11 mouse cellular contexts compared by ENCODE assay signal in genomic region chr19:10698131-10698991, GRCm38 (mm10). TPM values are rescaled to one million over a fixed set of nuclear protein-coding genes. Genes with fewer than 3 reads are reported as not detected.
DNase-seq lines count a peak whose midpoint lies in the region; ATAC-seq lines count a peak whose summit lies in the region.
"Had no signal": no experiment of that assay in that cellular context is flagged by ENCODE, and none has a peak within 500 bp of the region (broad histone marks: within the 10 kb centered on the region; RNA-seq: fewer than 3 reads in every experiment).

No protein-coding gene starts in this region.

- DNase-seq in kidney, postnatal 25 days = peak; percentile 42
- DNase-seq in kidney, adult 11 months = no peak
- DNase-seq in ZHBTc4 (ENCODE audit: low read depth, low spot score) = peak; percentile 50
- no peak for DNase-seq in embryonic facial prominence, embryonic 10.5 days (ENCODE audit: low spot score)
- no peak for DNase-seq in frontal cortex, adult 2 months (ENCODE audit: extremely low spot score in 1 of 2, low spot score in 1 of 2)
- no peak for DNase-seq in cerebellum, postnatal 14 days
- DNase-seq in left cerebral cortex, postnatal 10 days (ENCODE audit: extremely low spot score in 1 of 2, low spot score in 2 of 2) = no peak
- DNase-seq: cerebellum, adult 11 months had no signal

- intact Hi-C loops in left cerebral cortex, postnatal 10 days (cut with DNase I) = no loop called here

- 0 out of 2 replicates have a peak, but pooled peaks cover 4% of the 10 kb centered on the region for H3K36me3 ChIP-seq in embryonic facial prominence, embryonic 10.5 days (replicated peaks)
- 0 out of 2 replicates have a peak, but pooled peaks cover 4% of the 10 kb centered on the region for H3K36me3 ChIP-seq in liver, embryonic 15.5 days (replicated peaks)
- H3K36me3 ChIP-seq: midbrain, embryonic 15.5 days had no signal

- WGBS in embryonic facial prominence, embryonic 10.5 days = 75% methylated on average over 9 of the region's 9 CpGs
- WGBS in liver, embryonic 15.5 days (ENCODE audit: insufficient replicate concordance) = 30% methylated on average over 9 of the region's 9 CpGs

- no peak overlapping the region for H3K4me3 ChIP-seq in embryonic facial prominence, embryonic 10.5 days
- no peak overlapping the region for H3K4me3 ChIP-seq in liver, embryonic 15.5 days (replicated peaks)
- H3K4me3 ChIP-seq: midbrain, embryonic 15.5 days had no signal

- peak overlapping the region; percentile 18; the same call in 1 of the 2 replicates for H3K4me2 ChIP-seq in liver, embryonic 15.5 days
- H3K4me2 ChIP-seq: midbrain, embryonic 15.5 days had no signal

- H3K4me1 ChIP-seq in embryonic facial prominence, embryonic 10.5 days = peaks cover 74% of the 10 kb centered on the region
- peaks cover 87% of the 10 kb centered on the region for H3K4me1 ChIP-seq in liver, embryonic 15.5 days (replicated peaks)

- H3K9ac ChIP-seq in liver, embryonic 15.5 days = no peak overlapping the region
- H3K9ac ChIP-seq: midbrain, embryonic 15.5 days had no signal

- no peaks in the 10 kb centered on the region for H3K9me3 ChIP-seq in embryonic facial prominence, embryonic 10.5 days
- H3K9me3 ChIP-seq in liver, embryonic 15.5 days (replicated peaks) = no peaks in the 10 kb centered on the region
- H3K9me3 ChIP-seq: midbrain, embryonic 15.5 days had no signal

- peak; percentile 19; the same call in 1 of the 2 replicates for ATAC-seq in liver, embryonic 15.5 days (ENCODE audit: insufficient read depth)
- ATAC-seq: forebrain, embryonic 14.5 days; midbrain, embryonic 15.5 days had no signal

- no peaks in the 10 kb centered on the region for H3K27me3 ChIP-seq in embryonic facial prominence, embryonic 10.5 days (replicated peaks; ENCODE audit: low read depth, poor library complexity, severe bottlenecking)
- no peaks in the 10 kb centered on the region for H3K27me3 ChIP-seq in liver, embryonic 15.5 days
- H3K27me3 ChIP-seq: midbrain, embryonic 15.5 days had no signal

- peak overlapping the region; percentile 12; the same call in 1 of the 2 replicates for H3K27ac ChIP-seq in embryonic facial prominence, embryonic 10.5 days (replicated peaks)
- H3K27ac ChIP-seq in liver, embryonic 15.5 days (replicated peaks) = peak overlapping the region; percentile 75
- H3K27ac ChIP-seq: midbrain, embryonic 15.5 days had no signal

RNA-seq across cellular contexts. Expression of gene Vps37c, which starts 9.8 kb away (rescaled TPM):
- polyA plus RNA-seq in embryonic facial prominence, embryonic 10.5 days (2016; fragmentation: Nextera tagmentation; extraction: Ambion mirVana) = 37.6 and 40.8 TPM in 2 replicates
- polyA plus RNA-seq in liver, embryonic 15.5 days (2015; fragmentation: Nextera tagmentation; extraction: Ambion mirVana) = 11.4 and 12.1 TPM in 2 replicates
- 22.6 and 25.1 TPM in 2 replicates for polyA plus RNA-seq in frontal cortex, adult 2 months (2012; rRNA removed)
- total RNA-seq in left cerebral cortex, postnatal 10 days (2021) = 10 to 100 TPM; 25.2 to 27.6 TPM

RNA-seq across cellular contexts. Expression of gene Pga5, which starts 20.5 kb away (rescaled TPM):
- polyA plus RNA-seq in embryonic facial prominence, embryonic 10.5 days (2016; fragmentation: Nextera tagmentation; extraction: Ambion mirVana) = not detected in 2 replicates
- polyA plus RNA-seq in liver, embryonic 15.5 days (2015; fragmentation: Nextera tagmentation; extraction: Ambion mirVana) = not detected in 2 replicates
- polyA plus RNA-seq in frontal cortex, adult 2 months (2012; rRNA removed) = 0.17 and 0.46 TPM in 2 replicates
- not detected for total RNA-seq in left cerebral cortex, postnatal 10 days (2021)
- polyA plus RNA-seq: forebrain, embryonic 14.5 days; midbrain, embryonic 15.5 days had no signal

RNA-seq across cellular contexts. Expression of gene Cd5, which starts 40.4 kb away (rescaled TPM):
- 0.15 and 0.19 TPM in 2 replicates for polyA plus RNA-seq in embryonic facial prominence, embryonic 10.5 days (2016; fragmentation: Nextera tagmentation; extraction: Ambion mirVana)
- polyA plus RNA-seq in liver, embryonic 15.5 days (2015; fragmentation: Nextera tagmentation; extraction: Ambion mirVana) = 0.03 TPM in 1 of 2 replicates, not detected in the other
- polyA plus RNA-seq in frontal cortex, adult 2 months (2012; rRNA removed) = 0.14 and 0.17 TPM in 2 replicates
- total RNA-seq in left cerebral cortex, postnatal 10 days (2021) = under 1 TPM in 1 of 2 experiments, not detected in 1; 0.30 TPM

Comparison
In these comparisons a context has a peak if more than half of its experiments do, and no peak if none do; other contexts are left out.
1. DNase-seq: peak in kidney, postnatal 25 days (2 of 2) and ZHBTc4 (single experiment); none in kidney, adult 11 months (single experiment), embryonic facial prominence, embryonic 10.5 days (single experiment), frontal cortex, adult 2 months (0 of 2), cerebellum, postnatal 14 days (0 of 2) and left cerebral cortex, postnatal 10 days (0 of 2).